Mouse (Mus musculus) cerebellum, adult 11 months (tissue): ENCODE results near the gene Fam129b.

Experiments used
- DNase-seq: peaks from one replicate; pipeline ENCODE4 v3.0.0; 2022

Gene Fam129b

GRCm38 (mm10) chr2:32927624-32928234 lies 51.8 kb downstream of the Fam129b start:
- no peak for DNase-seq

DNA sequence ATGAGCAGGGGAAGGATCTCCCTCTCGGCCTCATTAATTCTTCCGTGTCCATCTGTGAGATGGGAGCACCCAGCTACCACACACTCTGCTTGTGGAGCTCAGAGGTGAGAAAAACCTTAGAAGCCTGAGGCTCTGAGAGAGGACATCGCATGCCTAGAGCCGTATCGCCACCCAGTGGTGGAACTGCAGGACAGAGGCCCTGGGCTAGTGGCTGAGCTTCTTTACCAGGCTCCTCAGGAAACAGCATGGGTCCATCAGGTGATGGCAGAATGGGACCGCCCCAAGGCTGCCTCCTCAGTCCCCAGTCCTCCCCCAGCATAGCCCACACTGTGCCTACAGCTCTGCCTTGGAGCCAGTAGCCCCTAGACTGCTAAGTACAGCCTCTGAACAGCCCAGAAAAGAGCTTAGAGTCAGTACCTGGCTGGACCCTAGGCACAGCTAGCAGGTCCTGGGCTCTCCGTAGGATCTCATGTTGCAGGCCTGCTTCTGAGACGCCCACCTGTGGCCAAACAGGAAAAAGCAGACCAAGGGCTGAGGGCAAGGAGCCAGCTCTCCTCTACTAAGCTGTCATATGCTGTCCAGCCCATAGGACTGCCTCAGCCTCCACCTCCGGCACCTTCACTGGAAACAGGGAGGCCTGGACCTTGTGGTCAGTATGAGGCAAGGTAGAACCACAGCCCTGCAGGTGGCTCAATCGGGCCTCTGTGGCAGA lies 52.5 kb downstream of the Fam129b start:
- peak; percentile 71 for DNase-seq

DNA sequence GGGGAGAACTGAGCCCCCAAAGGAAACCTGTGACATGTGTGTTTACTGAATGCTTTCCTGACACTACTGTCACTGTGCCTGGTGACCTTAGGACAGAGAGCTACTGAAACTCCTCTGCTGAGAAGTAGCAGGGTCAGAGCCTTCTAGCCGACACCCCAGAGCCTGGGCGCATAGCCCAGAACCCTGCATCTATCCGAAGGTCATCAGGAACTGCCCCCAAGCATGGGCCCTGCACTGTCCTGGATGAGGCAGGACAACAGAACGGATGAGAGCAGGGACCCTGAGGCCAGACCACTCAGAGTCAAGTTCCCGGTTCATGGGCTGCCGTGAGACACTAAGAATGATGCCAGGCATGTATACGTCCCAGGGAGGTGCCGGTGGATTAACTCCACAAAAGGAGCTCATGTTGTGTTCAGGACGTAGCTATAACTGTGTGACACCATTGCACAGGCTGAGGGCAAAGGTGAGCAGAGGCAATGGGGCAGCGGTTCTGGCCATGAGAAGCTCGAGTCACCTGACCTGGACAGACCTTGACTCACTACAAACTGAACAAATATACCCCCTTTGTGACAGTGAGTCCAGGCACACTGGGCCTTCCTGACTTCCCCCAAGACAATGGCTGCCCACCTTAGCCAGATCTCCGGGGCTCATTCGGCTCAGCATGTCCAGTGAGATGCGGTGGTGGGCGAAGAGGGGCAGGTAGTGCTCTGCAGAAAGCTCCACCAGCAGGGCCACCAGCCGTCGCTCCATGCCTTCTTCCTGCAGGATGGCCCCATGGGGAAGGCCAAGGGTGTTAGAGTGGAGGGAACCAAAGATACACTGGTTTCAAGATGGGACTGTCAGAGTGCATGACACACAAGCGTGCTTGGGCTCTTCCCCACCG lies 53.3 kb downstream of the Fam129b start:
- no peak for DNase-seq

DNA sequence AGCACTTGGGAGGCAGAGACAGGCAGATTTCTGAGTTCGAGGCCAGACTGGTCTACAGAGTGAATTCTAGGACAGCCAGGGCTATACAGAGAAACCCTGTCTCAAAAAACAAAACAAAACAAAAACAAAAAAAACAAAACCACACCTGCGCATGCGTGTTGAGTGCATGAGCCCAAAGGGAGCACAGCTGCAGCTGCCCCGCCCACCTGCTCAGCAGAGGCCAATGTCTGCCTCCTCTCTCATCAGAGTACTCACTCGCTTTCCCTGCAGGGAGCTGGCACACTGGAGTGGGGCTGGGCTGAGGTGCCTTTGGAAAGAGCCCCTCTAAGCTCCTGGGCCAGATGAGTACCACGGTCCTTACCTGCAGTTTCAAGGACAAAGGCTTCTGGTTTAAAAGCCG lies 55.8 kb downstream of the Fam129b start:
- DNase-seq = no peak

DNA sequence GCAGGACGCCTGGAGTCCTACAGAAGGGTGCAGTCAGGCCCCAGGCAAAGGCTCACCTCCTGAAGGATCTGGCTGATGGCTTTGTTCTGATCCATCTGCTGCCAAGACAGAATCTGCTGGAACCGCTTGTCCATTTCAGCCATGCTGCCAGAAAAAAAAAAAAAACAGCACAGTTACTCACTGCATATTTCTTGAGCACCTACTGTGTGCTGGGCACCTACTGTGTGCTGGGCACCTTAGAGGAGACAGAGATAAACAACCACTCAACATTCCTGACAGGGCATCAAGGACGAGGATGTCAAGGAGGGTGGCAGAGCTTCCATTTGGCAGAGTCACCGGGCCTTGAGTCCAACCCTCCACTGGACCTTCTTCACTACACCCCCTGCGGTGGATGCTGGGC lies 62.8 kb downstream of the Fam129b start:
- DNase-seq = no peak

- DNase-seq = no peak
Measured at GRCm38 (mm10) chr2:32939418-32939817, 63.5 kb downstream of the Fam129b start.

DNA sequence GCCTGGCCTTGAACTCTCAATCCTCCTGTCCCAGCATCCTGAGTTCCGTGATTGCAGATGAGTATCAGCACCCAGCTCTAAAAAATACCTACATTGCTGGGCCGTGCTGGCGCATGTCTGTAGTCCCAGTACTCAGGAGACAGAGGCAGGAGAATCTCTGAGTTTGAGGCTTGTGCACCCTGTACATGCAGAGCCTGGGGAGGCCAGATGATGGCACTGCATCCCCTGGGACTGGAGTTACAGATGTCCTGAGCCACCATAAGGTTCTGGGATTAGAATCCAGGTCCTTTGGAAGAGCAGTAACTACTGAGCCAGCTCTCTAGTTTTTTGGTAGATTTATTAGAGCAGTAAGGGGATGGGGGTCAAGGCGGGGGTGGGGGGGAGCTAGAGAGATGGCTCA lies 64.6 kb downstream of the Fam129b start:
- DNase-seq = no peak

- no peak for DNase-seq
Measured at GRCm38 (mm10) chr2:32947454-32947853, 71.5 kb downstream of the Fam129b start.

GRCm38 (mm10) chr2:32954581-32954980 lies 78.7 kb downstream of the Fam129b start:
- DNase-seq = no peak

DNA sequence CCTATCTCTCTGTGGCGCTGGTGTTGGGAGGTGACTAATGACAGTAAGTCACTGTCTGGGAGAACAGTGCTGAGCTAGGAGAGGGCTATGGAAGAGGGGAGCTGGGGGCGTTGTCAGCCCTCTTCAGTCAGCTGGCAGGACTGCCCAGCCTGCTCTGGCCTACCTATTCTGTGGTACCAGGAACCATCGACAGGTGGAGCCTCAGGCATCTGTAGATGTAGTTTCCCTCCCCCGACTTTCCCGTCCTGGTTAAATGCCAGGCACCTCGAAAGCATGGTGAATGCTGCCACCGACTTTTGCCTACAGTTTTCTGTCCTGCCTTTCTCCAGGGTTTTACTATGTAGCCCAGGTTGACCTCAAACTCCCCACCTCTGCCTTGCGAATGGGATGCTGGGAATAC lies 81.4 kb downstream of the Fam129b start:
- DNase-seq = no peak

DNA sequence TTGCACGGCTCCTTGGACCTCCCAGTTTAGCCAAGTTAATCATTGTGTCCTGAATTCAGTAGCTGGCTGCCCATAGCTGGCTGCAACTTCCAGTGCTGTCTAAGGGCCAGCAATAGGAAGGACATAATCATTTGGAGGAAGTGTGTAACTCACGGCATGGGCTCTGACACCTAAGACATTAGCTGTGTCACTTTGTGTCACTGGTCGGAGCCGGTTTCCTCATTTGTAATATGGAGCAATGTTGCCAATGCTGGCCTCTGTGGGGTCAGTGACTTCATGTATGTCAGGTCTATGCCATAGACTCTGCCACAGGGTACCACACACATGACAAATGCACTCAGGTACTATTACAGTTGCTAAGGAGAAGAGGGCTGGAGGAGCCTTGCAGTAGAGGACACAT lies 84.4 kb downstream of the Fam129b start:
- no peak for DNase-seq

- DNase-seq = peak; percentile 89
Measured at GRCm38 (mm10) chr2:32961192-32961995, 85.5 kb downstream of the Fam129b start, which contains the start of the genes Rpl12 and Lrsam1. Gene Rpl12, plus strand, starts transcription at chr2:32961559. Gene Lrsam1, minus strand, starts transcription at chr2:32961614.

GRCm38 (mm10) chr2:32962062-32962874 lies 86.4 kb downstream of the Fam129b start:
- no peak for DNase-seq

DNA sequence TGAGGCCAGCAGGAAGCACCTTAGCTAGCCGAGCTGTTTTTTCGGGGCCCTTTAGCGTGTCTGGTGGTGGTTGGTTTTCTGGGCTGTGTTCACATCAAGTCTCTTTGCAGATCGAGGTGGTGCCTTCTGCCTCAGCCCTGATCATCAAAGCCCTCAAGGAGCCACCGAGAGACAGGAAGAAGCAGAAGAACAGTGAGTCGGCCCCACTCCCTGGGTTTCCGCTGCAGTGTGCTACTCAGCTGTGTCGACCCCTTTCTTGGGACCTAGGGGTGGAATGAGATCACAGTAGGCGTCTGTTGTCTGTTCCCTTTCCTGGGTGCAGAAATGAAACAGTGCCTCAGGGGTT lies 86.9 kb downstream of the Fam129b start:
- DNase-seq = no peak

- DNase-seq = no peak
Measured at GRCm38 (mm10) chr2:32963544-32963943, 87.6 kb downstream of the Fam129b start.

DNA sequence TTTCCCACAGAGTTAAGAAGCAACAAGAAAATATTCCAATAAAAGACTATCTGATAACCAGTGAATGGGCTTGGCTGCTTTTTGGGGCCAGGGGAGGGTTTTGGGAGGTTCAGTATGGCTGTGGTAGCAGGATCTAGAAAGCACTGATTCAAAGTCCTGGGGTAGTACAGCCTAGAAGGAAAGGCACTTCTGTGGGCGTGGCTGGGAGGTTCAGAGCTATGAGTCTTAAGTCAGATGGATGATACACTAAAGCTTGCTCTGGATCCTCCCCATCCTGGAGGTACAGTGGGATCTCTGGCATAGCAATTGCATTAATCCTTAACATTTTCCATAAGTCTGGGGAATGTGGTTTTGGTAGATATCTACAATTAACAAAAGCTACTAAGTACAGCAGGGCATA lies 88.1 kb downstream of the Fam129b start:
- no peak for DNase-seq

- no peak for DNase-seq
Measured at GRCm38 (mm10) chr2:32964659-32965457, 88.9 kb downstream of the Fam129b start.

DNA sequence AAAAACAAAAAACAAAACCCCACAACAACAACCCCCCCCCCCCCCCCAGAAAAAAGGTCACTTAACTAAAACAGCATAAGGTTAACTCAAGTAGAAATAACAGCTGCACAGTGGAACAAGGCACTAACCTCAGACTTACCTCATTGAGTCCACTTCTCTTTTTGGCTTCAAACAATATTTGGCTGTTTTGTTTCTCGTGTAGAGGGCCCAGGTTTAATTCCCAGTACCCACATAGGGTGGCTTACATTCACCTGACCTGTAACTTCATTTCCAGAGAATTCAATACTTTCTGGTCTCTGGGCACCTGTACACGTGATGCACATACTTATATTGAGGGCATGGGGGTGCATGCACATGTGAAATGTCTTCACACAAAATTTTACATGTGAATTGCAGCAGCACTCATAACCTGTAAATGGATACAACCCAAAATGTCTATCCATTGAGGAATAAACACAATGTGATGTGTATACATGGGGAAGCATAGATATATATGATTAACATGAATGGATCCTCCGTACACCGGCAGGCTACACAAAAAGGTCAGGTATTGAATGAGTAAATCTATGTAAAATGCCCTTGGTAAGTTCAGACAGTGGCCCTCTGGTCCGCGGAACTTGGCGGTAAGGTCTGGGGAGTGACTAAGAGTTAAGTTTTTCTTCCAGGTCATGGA lies 89.7 kb downstream of the Fam129b start:
- no peak for DNase-seq

GRCm38 (mm10) chr2:32966184-32966688 lies 90.3 kb downstream of the Fam129b start:
- no peak for DNase-seq
